Mouse (Mus musculus): ENCODE measurements around the gene Olfr666.
"Not testable (repeated sequence)": the region's sequence is repeated elsewhere in the genome, so short reads cannot be mapped to it uniquely, and the experiment has no call there.

Olfr666 gene

DNA sequence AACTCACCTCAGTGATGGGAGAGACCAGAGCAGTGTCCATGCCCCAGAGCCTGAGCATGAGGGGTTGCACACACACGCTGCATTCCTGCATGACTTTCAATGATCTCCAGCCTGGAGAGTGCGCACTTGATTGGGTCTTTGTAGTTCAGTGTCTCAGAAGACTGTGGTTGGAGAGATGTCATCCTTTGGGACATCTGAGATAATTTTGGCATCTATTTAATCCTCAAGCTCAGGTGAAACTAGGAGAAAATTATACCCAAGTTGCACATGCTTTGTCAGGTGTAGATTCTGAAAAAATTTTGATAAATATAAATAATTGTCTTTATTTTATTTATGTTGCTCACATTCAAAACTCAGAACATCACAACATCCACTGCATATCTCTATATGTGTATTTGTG, at the start of gene Olfr666:
Gene Olfr666, minus strand, starts transcription at position 101 of the 400 bp plus-strand sequence.
- DNase-seq (ENCODE audit: low read depth): no peak

GRCm38 (mm10) chr7:104933940-104934339, 38.2 kb upstream of the Olfr666 start, which contains the start of gene Olfr669:
Gene Olfr669, plus strand, starts transcription at chr7:104934240.
- DNase-seq (ENCODE audit: low read depth): no peak

GRCm38 (mm10) chr7:104927957-104928356, 32.2 kb upstream of the Olfr666 start, which contains the start of gene Olfr668:
Gene Olfr668, minus strand, starts transcription at chr7:104928057.
- no peak for DNase-seq (ENCODE audit: low read depth)

- DNase-seq (ENCODE audit: low read depth): no peak
Observed at GRCm38 (mm10) chr7:104921382-104921781, 25.6 kb upstream of the Olfr666 start, which contains the start of gene Olfr667. Gene Olfr667, minus strand, starts transcription at chr7:104921482.

- DNase-seq (ENCODE audit: low read depth): no peak
Observed at GRCm38 (mm10) chr7:104877731-104878130, 18.0 kb downstream of the Olfr666 start, which contains the start of gene Olfr665. Gene Olfr665, plus strand, starts transcription at chr7:104878031.

DNA sequence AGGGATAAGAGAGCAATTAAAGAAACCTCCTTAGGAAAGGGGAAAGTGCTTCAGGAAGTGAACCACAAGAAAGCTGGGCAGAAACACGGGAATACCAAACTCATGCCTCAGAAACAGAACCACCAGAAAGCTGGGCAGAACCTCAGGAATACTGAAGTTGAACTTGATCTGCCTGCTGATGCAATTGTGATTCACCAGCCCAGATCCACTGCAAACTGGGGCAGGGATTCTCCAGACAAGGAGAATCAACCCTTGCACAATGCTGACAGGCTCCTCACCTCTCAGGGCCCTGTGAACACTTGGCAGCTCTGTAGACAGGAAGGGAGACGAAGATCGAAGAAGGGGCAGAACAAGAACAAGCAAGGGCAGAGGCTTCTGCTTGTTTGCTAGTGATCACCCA, 34.4 kb downstream of the Olfr666 start:
- DNase-seq (ENCODE audit: low read depth): peak; percentile 77

GRCm38 (mm10) chr7:104857683-104858082, 38.1 kb downstream of the Olfr666 start:
- no peak for DNase-seq (ENCODE audit: low read depth)

DNA sequence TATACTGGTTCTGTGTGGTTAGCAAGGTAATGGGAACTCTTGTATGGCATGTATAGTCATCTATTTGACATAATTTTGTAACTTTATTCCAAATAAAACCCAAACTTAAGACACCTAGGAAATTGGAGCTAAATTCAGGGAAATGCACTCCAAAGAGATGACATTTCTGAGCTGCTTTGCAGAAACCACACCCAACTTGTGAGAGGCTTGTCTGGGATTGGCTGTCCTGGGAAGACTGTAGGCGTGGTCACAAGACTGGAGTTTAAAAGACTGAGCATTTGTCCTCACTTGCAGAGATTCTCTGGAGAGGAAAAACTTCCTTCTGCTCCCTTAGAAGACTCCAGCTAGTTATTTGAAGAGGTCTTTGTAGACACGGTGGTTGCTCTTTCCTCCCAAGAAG, 39.0 kb downstream of the Olfr666 start, which contains the start of gene Usp17la:
Gene Usp17la, plus strand, starts transcription at position 301 of the 400 bp plus-strand sequence.
- not testable (repeated sequence) for DNase-seq (ENCODE audit: low read depth)

DNA sequence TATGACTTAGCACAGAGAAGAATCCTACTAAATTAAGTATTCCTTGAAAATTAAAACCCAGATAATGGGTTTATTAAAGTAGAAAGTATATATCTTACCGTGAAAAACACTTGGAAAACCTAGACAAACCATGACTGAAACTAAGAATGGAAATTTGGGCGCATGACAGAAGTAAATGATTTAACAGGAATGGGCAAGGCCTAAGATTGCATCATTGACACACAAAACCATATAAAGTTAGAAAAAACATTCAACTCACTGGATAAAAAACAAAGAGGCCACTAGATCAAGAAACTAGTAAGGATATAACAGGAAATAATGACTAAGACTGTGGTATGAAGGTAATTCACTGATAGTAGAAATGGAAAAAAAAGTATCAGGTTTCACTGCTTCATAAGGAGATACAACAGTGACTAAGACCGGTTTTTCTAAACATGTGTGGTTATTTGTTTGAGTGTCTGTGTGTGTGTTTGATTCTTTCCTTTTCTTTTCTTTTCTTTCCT, 40.5 kb downstream of the Olfr666 start:
- DNase-seq (ENCODE audit: low read depth): no peak

DNA sequence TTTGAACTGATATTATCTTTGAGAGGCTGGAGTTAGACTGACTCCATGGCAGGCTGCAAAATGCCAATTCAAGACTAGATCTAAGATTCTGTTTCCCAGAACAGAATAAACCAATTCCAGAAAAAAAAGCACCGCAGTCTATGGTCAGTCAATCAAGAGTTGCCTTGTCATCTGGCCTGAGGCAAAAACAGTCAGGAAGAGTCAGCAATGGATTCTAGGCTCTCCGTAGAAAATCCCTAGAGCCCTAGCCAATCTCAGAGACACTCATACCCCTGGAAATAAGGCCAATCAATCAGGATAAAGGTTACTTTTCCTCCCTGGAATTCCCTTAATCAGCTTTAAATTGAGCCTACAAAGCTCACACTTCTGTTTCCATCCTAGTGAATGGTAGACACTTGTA, 44.2 kb downstream of the Olfr666 start:
- peak; percentile 58 for DNase-seq (ENCODE audit: low read depth)

- DNase-seq (ENCODE audit: low read depth): peak; percentile 17
Observed at GRCm38 (mm10) chr7:104843731-104844287, 51.9 kb downstream of the Olfr666 start.

DNA sequence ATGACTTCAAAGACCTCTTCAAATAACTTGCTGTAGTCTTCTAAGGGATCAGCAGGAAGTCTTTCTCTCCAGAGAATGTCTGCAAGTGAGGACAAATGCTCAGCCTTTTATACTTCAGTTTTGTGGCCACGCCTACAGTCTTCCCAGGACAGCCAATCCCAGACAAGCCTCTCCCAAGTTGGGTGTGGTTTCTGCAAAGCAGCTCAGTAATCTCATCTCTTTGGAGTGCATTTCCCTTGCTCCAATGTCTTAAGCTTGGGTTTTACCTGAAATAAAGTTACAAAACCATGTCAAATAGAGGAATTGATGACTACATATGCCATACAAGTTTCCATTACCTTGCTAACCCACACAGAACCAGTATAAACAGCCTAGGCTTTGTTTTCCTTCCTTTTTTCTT, 53.2 kb downstream of the Olfr666 start, which contains the start of gene Usp17lb:
Gene Usp17lb, minus strand, starts transcription at position 101 of the 400 bp plus-strand sequence.
- no peak for DNase-seq (ENCODE audit: low read depth)

Data from NIH3T3 (cell line).